Mouse (Mus musculus) limb, embryonic 11.5 days (tissue): ENCODE measurements around the gene Etnk1. TPM values are rescaled to one million over a fixed set of nuclear protein-coding genes. Genes with fewer than 3 reads are reported as not detected.
A peak's percentile ranks its signal among the peaks of the same experiment; 100 is the strongest.
"Not testable (repeated sequence)": the region's sequence is repeated elsewhere in the genome, so short reads cannot be mapped to it uniquely, and the experiment has no call there.

Experiments
- ATAC-seq: fragments of 200-750 bp; cut with Nextera tagmentation; 2 replicates; pipeline ENCODE4 v1.8.0; 2017; ENCODE audit warnings: low read depth; ENCODE audit not compliant: insufficient number of reproducible peaks, low FRiP score, low TSS enrichment
- DNase-seq: peaks from one replicate; pipeline ENCODE4 v3.0.0-alpha.2; 2015; ENCODE audit warnings: low spot score
- H3K27ac ChIP-seq: fragments of 300-500 bp; sonication (generic); replicated peaks from 2 replicates; pipeline ENCODE4 v1.5.1; 2014; ENCODE audit warnings: low read depth, mild to moderate bottlenecking, low read length
- H3K27me3 ChIP-seq: fragments of 300-500 bp; sonication (generic); 2 replicates; pipeline ENCODE4 v1.6.1; 2014; ENCODE audit warnings: mild to moderate bottlenecking, low read length, mixed read lengths; ENCODE audit not compliant: control insufficient read depth, insufficient read depth
- H3K36me3 ChIP-seq: fragments of 300-500 bp; sonication (generic); 2 replicates; pipeline ENCODE4 v1.6.1; 2014; ENCODE audit warnings: mild to moderate bottlenecking, low read length, moderate library complexity, mixed read lengths; ENCODE audit not compliant: control insufficient read depth, insufficient read depth
- H3K4me1 ChIP-seq: fragments of 300-500 bp; sonication (generic); 2 replicates; pipeline ENCODE4 v1.6.1; 2014; ENCODE audit warnings: low read length, mixed read lengths; ENCODE audit not compliant: control insufficient read depth, insufficient read depth
- H3K4me2 ChIP-seq: fragments of 300-500 bp; sonication (generic); 2 replicates; pipeline ENCODE4 v1.6.1; 2014; ENCODE audit warnings: low read depth, mild to moderate bottlenecking, moderate library complexity; ENCODE audit not compliant: severe bottlenecking
- H3K4me3 ChIP-seq: fragments of 300-500 bp; sonication (generic); 2 replicates; pipeline ENCODE4 v1.5.1; 2014; ENCODE audit warnings: low read depth, low read length
- H3K9ac ChIP-seq: fragments of 300-500 bp; sonication (generic); 2 replicates; pipeline ENCODE4 v1.6.1; 2014; ENCODE audit warnings: mild to moderate bottlenecking, low read length
- H3K9me3 ChIP-seq: fragments of 300-500 bp; sonication (generic); 2 replicates; pipeline ENCODE4 v1.6.1; 2016; ENCODE audit warnings: low read length; ENCODE audit not compliant: control insufficient read depth
- WGBS: fragments of 180-500 bp; shearing (Covaris S2); extraction: QIAGEN DNeasy Blood & Tissue Kit; methylation state at CpG from one replicate; pipeline ENCODE4 v1.1.7; 2014; 5-methylcytosine and 5-hydroxymethylcytosine counted together
- polyA plus RNA-seq: library from polyadenylated mRNA; unstranded; fragments of >200 nt; fragmentation: Nextera tagmentation; extraction: Ambion mirVana; gene quantifications from 2 replicates; pipeline ENCODE4 v1.2.1, GENCODE M21; 2014

Etnk1 gene
- polyA plus RNA-seq, 1 experiment from 2014 or later, result 21.8 TPM

DNA sequence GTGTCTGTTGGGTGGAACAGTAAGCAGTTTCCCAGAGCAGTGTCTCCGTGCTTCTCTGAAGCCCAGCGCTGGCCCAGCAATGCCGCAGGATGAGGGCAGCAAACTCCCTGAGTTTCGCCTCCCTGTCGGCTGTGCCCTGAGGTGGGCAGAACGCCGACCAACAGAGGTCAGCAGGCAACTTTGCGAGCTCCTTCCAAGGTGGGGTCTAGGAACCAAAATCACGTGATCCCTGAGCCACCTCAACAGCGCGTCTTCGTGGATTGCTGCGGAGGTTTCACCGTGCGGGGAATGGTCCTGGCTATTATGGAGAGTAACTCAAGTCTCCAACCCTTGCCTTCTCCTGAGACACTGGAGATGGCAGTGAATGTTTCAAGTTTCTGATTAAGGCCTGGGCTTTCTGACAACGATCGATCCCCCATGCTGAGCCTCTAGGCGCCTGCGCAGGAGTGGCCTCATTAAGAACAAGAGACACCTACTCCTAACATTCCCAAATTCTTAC is 23.2 kb upstream of the Etnk1 start:
- no peaks in the 10 kb centered on the region for H3K4me1 ChIP-seq
- H3K27ac ChIP-seq, result no peak overlapping the region
- no peaks in the 10 kb centered on the region for H3K27me3 ChIP-seq
- WGBS, result 12% methylated on average over 19 of the region's 19 CpGs
- H3K4me2 ChIP-seq, result peak overlapping the region; percentile 45
- H3K9me3 ChIP-seq, result no peaks in the 10 kb centered on the region
- peak overlapping the region; percentile 3 for H3K9ac ChIP-seq
- no peaks in the 10 kb centered on the region for H3K36me3 ChIP-seq
- no peak for ATAC-seq
- peak overlapping the region; percentile 21 for H3K4me3 ChIP-seq
- DNase-seq, result peak; percentile 35

DNA sequence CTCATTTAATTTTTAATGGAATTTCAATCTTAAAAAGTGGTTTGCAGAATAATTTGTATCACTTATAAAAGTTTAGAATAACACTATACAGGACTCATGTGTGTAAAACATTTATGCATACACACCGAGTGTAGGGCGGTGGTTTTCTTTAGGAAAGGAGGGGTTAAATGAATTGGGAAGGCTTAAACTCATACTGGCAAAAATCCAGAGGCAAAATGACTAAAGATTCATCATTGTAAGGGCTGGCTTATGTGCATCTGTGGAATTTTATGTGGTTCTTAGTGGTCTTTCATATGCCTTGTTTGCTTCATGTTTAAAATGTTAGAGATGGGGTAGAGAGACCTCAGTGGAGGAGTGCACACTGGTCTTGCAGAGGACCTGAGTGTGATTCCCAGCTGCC is 22.5 kb upstream of the Etnk1 start:
- no peaks in the 10 kb centered on the region for H3K27me3 ChIP-seq
- WGBS, result 87% methylated on average over 2 of the region's 2 CpGs
- DNase-seq (no peak), ATAC-seq (no peak)
- H3K4me1 ChIP-seq, result no peaks in the 10 kb centered on the region
- no peak overlapping the region for H3K9ac ChIP-seq
- H3K9me3 ChIP-seq, result no peaks in the 10 kb centered on the region
- no peak overlapping the region for H3K27ac ChIP-seq
- H3K36me3 ChIP-seq, result no peaks in the 10 kb centered on the region
- no peak overlapping the region; the same call in 1 of the 2 replicates for H3K4me2 ChIP-seq
- H3K4me3 ChIP-seq, result no peak overlapping the region

DNA sequence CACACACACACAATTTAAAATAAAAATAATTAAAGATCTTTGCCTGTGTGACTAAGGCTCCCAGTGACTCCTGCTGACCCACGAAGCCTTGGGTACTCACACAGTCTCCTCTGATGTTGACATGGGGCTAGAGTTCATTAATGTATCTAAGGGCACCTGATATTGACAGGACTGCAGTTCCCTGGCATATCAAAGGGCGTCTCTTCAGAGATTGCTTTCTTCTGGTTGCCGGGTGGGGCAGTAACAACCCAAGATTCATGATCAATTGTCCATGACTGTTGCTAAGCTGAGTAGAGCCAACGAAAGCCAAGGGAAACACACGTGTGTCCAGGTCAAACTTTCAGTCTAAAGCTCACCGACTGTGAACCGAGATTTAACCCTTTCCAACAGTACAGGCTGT is 22.0 kb upstream of the Etnk1 start:
- Histone ChIP-seq H3K4me2 (no peak overlapping the region), H3K4me3 (no peak overlapping the region), H3K9me3 (no peaks in the 10 kb centered on the region), H3K36me3 (no peaks in the 10 kb centered on the region), H3K9ac (no peak overlapping the region), H3K27ac (no peak overlapping the region), H3K27me3 (no peaks in the 10 kb centered on the region), H3K4me1 (no peaks in the 10 kb centered on the region)
- DNase-seq (no peak), ATAC-seq (no peak)
- 78% methylated on average over 7 of the region's 7 CpGs for WGBS

DNA sequence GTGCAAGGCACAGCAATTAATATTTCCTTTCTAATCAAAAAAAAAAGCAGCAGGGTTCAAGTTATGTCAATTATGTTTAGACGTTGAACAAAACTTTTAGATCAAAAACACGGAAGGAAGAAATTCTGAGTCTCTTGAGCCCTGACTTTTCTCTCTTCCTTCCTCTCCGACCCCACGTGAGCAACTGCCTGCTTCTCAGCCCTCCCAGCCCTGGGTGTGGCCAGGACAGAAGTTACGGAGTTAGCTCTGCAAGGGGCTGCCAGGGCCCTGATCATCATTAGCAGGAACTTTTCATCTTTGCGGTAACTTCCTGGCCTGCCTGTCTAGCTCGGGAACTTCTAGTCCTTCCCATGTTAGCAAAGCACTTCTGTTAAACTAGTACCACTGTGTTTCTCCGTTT is 20.3 kb upstream of the Etnk1 start:
- H3K27ac ChIP-seq, result no peak overlapping the region
- no peaks in the 10 kb centered on the region for H3K36me3 ChIP-seq
- no peaks in the 10 kb centered on the region for H3K27me3 ChIP-seq
- no peak overlapping the region for H3K9ac ChIP-seq
- H3K4me3 ChIP-seq, result no peak overlapping the region
- ATAC-seq (no peak), DNase-seq (no peak)
- no peaks in the 10 kb centered on the region for H3K4me1 ChIP-seq
- H3K4me2 ChIP-seq, result no peak overlapping the region
- WGBS, result 40% methylated on average over 8 of the region's 8 CpGs
- H3K9me3 ChIP-seq, result no peaks in the 10 kb centered on the region

DNA sequence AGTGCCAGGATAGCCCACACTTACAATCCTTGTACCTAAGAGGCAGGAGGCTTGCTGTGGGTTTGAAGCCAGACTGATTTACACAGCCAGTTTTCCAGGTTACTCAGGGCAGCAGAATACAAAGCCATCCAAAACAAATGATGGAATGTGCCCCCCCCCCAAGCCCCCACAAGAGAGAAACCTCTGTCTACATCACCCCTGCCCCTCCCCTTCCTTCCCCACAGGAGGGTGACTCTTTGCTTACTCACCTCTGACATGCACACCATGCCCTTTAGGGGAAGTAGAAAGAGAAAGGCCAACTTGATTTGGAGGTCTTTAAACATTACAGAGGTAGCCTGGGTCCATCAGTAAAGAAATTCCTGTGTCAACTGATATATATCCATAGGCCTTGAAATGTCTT is 18.2 kb upstream of the Etnk1 start:
- Histone ChIP-seq H3K27me3 (no peaks in the 10 kb centered on the region), H3K36me3 (no peaks in the 10 kb centered on the region), H3K4me2 (no peak overlapping the region), H3K9me3 (no peaks in the 10 kb centered on the region), H3K9ac (no peak overlapping the region), H3K27ac (no peak overlapping the region), H3K4me1 (peaks cover 11% of the 10 kb centered on the region), H3K4me3 (no peak overlapping the region)
- DNase-seq (no peak), ATAC-seq (no peak)

DNA sequence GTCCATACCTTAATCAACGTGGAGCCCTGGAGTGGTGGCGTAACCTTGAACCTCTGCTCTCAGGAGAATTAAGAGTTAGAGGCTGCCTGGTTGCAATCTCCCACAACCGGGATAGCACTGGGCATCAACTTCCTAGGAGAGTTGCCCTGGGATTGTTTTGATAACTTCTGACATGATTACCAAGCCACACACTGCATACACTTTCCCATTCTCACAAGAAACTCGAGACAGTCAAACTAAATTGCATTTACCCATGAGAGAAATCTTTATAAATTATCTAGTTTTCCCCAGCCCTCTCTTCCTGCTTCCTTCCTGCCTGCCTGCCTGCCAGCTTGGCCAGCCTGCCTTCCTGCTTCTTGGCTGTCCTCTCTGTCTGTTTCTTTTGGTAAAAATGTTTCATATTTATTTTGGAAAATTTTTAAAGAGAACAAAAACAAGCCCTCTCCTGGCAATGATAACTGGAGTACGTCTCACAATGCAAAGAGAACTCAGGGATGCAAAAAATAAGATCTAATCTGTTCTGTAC is 17.2 kb upstream of the Etnk1 start:
- Histone ChIP-seq H3K9ac (no peak overlapping the region), H3K27me3 (no peaks in the 10 kb centered on the region), H3K4me2 (no peak overlapping the region), H3K4me1 (peaks cover 14% of the 10 kb centered on the region), H3K9me3 (no peaks in the 10 kb centered on the region), H3K4me3 (no peak overlapping the region), H3K27ac (no peak overlapping the region), H3K36me3 (no peaks in the 10 kb centered on the region)
- ATAC-seq, result no peak
- WGBS, result 67% methylated on average over 5 of the region's 5 CpGs
- DNase-seq, result no peak

DNA sequence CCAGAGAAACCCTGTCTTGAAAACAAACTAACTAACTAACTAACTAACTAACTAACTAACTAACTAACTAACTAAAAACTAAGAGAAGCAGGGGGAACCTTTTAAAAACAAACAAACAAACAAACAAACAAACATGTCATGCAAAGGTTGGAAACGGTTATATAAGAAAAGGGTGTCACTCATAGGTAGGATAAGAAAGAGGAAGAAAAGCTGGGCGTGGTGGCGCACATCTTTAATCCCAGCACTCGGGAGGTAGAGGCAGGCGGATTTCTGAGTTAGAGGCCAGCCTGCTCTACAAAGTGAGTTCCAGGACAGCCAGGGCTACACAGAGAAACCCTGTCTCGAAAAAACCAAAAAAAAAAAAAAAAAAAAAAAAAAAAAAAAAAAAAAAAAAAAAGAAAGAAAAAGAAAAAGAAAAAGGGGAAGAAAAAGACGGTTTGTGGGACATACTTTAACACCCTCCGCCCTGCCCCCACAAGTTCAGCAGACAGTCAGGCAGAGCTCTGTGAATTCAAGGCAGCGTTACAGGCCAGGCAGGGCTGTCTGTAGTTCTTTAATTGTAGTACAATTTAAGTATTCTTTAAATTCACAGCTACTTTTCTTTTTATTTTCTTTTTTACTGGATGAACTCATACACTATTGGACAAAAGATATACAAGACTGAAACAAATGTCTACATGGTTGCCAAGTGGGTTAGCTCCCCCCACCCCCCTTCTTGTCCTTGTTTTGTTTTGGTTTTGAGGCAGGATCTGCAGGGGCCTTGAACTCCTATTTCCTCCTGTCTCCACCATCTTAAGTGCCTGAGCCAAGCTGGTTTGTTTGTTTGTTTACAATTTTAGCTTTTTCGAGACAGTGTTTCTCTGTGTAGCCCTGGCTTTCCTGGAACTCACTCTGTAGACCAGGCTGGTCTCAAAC is 15.7 kb upstream of the Etnk1 start:
- H3K4me3 ChIP-seq, H3K36me3 ChIP-seq, ATAC-seq, H3K9me3 ChIP-seq, H3K4me2 ChIP-seq, H3K9ac ChIP-seq, DNase-seq, H3K27me3 ChIP-seq, H3K27ac ChIP-seq: not testable (repeated sequence)
- H3K4me1 ChIP-seq, result peaks cover 14% of the 10 kb centered on the region
- 76% methylated on average over 10 of the region's 10 CpGs for WGBS

DNA sequence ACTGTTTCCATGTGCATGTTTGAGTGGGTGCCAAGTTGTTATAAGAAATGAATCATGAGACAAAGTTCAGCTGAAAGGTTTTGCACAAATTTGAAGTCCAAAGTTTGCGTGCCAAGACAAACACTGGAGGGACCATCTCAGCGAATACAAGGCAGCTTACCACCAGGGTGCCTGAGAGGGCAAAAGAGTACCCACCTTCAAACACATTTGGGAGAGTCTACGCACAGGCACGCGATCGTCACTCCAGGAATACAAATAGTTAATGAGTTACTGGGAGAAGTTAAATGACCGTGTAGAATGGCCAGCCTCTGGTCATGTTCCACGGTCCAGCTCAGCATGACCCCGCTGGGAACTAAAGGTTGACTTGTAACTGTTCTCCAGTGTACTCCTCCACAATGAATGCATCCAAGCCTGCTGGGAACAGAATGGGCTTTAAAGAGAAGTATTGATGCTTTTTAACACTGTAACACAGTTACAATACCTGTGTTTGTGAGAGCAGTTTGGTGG is 14.6 kb upstream of the Etnk1 start:
- no peak overlapping the region for H3K4me2 ChIP-seq
- H3K27me3 ChIP-seq, result no peaks in the 10 kb centered on the region
- DNase-seq, result no peak
- no peak overlapping the region for H3K27ac ChIP-seq
- no peak for ATAC-seq
- no peak overlapping the region for H3K9ac ChIP-seq
- peaks cover 14% of the 10 kb centered on the region for H3K4me1 ChIP-seq
- WGBS, result 48% methylated on average over 9 of the region's 9 CpGs
- H3K36me3 ChIP-seq, result no peaks in the 10 kb centered on the region
- no peaks in the 10 kb centered on the region for H3K9me3 ChIP-seq
- H3K4me3 ChIP-seq, result no peak overlapping the region
